Mouse (Mus musculus) gastrocnemius, postnatal 36 days (tissue): ENCODE data around the gene Myof. TPM values are rescaled to one million over a fixed set of nuclear protein-coding genes. Genes with fewer than 3 reads are reported as not detected.
A peak's percentile ranks its signal among the peaks of the same experiment; 100 is the strongest.

Source experiments
- DNase-seq, 2 experiments: peaks; one replicate each; pipeline ENCODE4 v3.0.0; 2022
- intact Hi-C: fragments of 180-260 bp; cut with DNase I; formaldehyde crosslinking; loops from one replicate; pipeline ENCODE4 v1.15.1; 2025
- total RNA-seq, 2 experiments: library from RNA; stranded (reverse); gene quantifications; 2 replicates each; pipeline ENCODE4 v1.2.3; 2021

Gene Myof
- total RNA-seq, 2 experiments from 2014 or later = 4.5 to 5.6 TPM

GRCm38 (mm10) chr19:37896081-37896480 is 147.3 kb downstream of the Myof start:
- DNase-seq = no peak
- intact Hi-C loops = no loop called here

- DNase-seq = no peak
- intact Hi-C loops = no loop called here
Measured at GRCm38 (mm10) chr19:37891006-37891405, 152.4 kb downstream of the Myof start.

GRCm38 (mm10) chr19:37886355-37887120 is 156.8 kb downstream of the Myof start:
- DNase-seq = peak in 1 of 2 experiments; percentile 16

GRCm38 (mm10) chr19:37881431-37882081 is 161.8 kb downstream of the Myof start:
- intact Hi-C loops = loop anchor here (1.0 kb wide), 1 partner anchor 12 kb away; no protein-coding TSS in a partner anchor
- DNase-seq = no peak

More at GRCm38 (mm10) chr19:37886355-37887120, 156.8 kb downstream of the Myof start:
- intact Hi-C loops = loop anchor here (1.0 kb wide), 1 partner anchor 183 kb away; no protein-coding TSS in a partner anchor

GRCm38 (mm10) chr19:37877511-37878167 is 165.7 kb downstream of the Myof start:
- no peak for DNase-seq
- intact Hi-C loops = no loop called here

GRCm38 (mm10) chr19:37876605-37877245 is 166.7 kb downstream of the Myof start:
- intact Hi-C loops = no loop called here
- DNase-seq = no peak

GRCm38 (mm10) chr19:37873499-37873898 is 169.9 kb downstream of the Myof start:
- intact Hi-C loops = no loop called here
- DNase-seq = no peak

- intact Hi-C loops = no loop called here
Measured at GRCm38 (mm10) chr19:37867592-37867991, 175.8 kb downstream of the Myof start.

GRCm38 (mm10) chr19:37866994-37867393 is 176.4 kb downstream of the Myof start:
- intact Hi-C loops = no loop called here
- no peak for DNase-seq

More at GRCm38 (mm10) chr19:37867592-37867991, 175.8 kb downstream of the Myof start:
- DNase-seq = no peak

GRCm38 (mm10) chr19:37861171-37861570 is 182.2 kb downstream of the Myof start:
- no peak for DNase-seq
- intact Hi-C loops = no loop called here

- no peak for DNase-seq
- intact Hi-C loops = no loop called here
Measured at GRCm38 (mm10) chr19:37860267-37860666, 183.1 kb downstream of the Myof start.

GRCm38 (mm10) chr19:37858406-37859081 is 184.8 kb downstream of the Myof start:
- DNase-seq = no peak
- intact Hi-C loops = no loop called here

GRCm38 (mm10) chr19:37852056-37852455 is 191.3 kb downstream of the Myof start:
- intact Hi-C loops = no loop called here
- DNase-seq = no peak

- DNase-seq = no peak
- intact Hi-C loops = no loop called here
Measured at GRCm38 (mm10) chr19:37851590-37852038, 191.8 kb downstream of the Myof start.

Other genes starting within 250 kb of the Myof start
- under 1 TPM; 0.30 to 0.31 TPM for gene Cep55, start 11.4 kb upstream of the Myof start, total RNA-seq
- not detected for gene Ffar4, start 53.5 kb upstream of the Myof start, total RNA-seq
- 1 to 10 TPM; 1.6 to 2.3 TPM for gene Rbp4, start 81.7 kb upstream of the Myof start, total RNA-seq
- gene Pde6c, start 89.2 kb upstream of the Myof start, total RNA-seq = not detected
- 10 to 100 TPM in 1 of 2 experiments, 1 to 10 TPM in 1; 10.0 to 10.7 TPM for gene Fra10ac1, start 180.6 kb upstream of the Myof start, total RNA-seq
- 1 to 10 TPM; 1.5 to 3.1 TPM for gene Lgi1, start 221.0 kb upstream of the Myof start, total RNA-seq